Mouse (Mus musculus): ENCODE measurements at regions not wholly inside any gene's neighbourhood (a gene's known extent, or its start where the extent isn't known, plus 50 kb on each side); places are given as distances from the start of the nearest gene placed in this dataset.

DNA sequence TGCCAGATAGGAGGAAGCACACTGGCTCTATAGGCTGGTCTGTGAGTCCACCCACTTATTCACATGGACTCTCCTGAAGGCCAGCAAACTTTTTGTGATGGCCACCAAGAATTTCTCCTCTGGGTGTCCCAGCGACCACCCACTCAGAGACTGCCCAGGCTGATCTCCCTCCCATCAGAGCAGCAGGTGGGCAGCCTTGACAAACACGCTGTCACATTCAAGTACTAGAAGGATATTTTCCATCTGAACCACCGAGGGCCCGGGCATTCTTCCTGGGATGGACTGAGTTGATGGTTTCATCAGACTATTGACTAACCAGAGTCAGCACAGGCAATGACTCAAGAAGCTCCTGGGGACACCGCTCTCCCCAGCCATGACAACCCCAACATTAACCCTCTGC, 196.5 kb upstream of the Sulf2 start:
- TF ChIP-seq CTCF (IDR thresholded peaks at IDR 0.05; ENCODE audit: insufficient read depth, low read depth, low read length) (no peak), POLR2A (IDR thresholded peaks at IDR 0.05; ENCODE audit: insufficient read depth, low read depth, low read length) (no peak)
